Mouse (Mus musculus): ENCODE data around the gene Frmpd1.

Frmpd1 gene

DNA sequence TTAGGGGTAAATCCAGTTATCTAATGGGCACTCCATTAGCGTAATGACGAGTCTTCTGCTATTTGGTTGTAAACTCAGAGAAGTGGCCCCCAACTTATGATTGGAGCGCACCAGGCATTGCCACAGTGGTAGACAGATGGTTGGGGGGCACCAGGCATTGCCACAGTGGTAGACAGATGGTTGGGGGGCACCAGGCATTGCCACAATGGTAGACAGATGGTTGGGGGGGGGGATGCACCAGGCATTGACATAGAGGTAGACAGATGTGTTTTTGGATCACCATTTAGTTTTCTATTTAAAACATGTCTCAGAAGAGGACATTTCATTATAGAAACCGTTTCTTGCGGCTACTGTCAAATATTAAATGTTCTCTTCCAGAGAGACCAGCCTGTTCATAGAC lies 53.6 kb downstream of the Frmpd1 start:
- no peak for DNase-seq (ENCODE audit: low spot score in 2 of 2)

DNA sequence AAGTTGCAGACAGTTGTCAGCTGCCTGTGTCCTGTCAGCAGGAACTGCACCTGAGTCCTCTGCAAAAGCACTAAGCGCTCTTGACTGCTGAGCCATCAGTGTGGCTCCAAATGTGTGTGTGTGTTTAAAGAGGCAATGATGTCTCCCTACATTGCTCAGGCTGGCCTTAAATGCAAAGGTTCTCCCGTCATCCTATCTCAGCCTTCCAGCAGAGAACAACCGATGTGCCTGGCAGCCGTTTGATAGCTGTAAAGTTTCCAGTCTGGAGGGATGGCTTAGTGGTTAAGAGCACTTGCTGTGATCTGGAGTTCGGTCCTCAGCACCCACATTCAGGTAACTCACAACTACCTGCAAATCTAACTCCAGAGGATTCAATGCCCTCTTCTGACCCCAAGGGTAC lies 56.7 kb downstream of the Frmpd1 start:
- no peak for DNase-seq (ENCODE audit: low spot score in 2 of 2)

DNA sequence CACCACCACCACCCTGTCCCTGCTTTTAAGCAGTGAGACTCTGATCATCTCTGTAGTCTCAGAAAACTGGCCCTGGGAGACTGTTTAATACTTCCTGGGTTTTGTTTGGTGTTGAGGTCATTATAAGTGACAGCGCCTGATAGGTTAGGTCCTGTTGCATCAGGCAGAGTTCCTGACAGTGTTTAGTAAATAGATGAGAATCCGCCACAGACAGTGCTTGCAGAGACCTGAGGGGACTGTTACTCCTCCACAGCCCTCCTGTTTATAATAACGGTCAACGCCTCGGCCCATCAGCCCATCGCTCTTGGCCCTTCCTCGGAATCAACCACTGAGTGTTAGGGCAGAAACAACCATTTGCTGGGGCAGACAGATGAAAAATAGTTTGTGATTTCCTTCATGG lies 57.5 kb downstream of the Frmpd1 start:
- DNase-seq (ENCODE audit: low spot score in 2 of 2) = no peak

DNA sequence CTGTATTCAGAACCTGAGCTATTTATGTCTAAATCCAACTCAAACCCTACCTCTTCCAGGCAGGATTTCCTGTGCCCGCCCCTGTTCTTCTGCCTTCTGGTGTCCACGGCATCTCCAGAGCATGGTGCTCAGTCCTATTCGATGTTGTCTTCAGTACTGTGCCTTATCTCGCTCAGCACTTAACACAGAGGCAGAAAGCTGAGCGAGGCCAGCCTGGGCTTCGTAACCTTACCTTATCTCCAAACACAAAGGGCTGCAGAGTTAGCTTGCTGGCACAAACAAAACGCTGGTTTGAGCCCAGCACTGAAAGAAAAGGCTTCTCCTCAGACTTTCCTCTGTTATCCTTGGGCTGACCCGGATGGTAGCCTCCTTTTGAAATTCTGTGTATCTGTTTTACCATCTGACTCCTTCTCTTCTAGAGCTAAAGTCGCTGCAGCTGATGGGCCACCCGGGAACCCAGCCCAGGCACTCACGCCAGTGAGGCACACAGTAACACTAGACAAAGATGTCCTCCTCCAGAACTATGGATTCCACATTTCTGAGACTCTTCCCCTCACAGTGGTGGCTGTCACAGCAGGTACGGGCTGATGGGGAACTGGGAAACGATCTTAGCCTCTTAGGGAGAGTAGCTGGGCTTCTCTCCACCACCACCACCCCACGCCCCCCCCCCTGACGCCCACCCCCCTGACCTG lies 58.7 kb downstream of the Frmpd1 start:
- no peak for DNase-seq (ENCODE audit: low spot score in 2 of 2)

DNA sequence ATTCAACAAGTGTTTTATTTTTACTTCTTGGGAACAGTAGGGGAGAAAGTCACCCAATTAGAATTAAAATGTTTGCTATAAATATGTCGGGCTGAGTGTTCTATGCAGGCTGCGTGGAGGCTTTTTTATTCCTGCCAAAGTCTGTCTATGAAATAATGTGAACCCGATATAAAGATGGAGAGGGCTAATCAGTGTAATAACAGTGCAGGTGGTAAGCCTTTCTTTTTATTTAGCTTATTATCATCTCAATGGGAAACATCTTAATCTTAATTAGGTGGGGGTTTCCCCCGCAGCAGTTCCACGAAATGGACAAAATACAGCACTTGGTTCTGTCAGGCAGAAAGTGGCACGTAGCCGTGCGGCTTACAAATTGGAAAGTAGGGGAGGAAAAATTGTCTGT lies 66.6 kb downstream of the Frmpd1 start:
- no peak for DNase-seq (ENCODE audit: low spot score in 2 of 2)

GRCm38 (mm10) chr4:45252861-45253262 lies 68.2 kb downstream of the Frmpd1 start:
- DNase-seq (ENCODE audit: low spot score in 2 of 2) = no peak

- DNase-seq (ENCODE audit: low spot score in 2 of 2) = no peak
Observed at GRCm38 (mm10) chr4:45253839-45254601, 69.3 kb downstream of the Frmpd1 start.

DNA sequence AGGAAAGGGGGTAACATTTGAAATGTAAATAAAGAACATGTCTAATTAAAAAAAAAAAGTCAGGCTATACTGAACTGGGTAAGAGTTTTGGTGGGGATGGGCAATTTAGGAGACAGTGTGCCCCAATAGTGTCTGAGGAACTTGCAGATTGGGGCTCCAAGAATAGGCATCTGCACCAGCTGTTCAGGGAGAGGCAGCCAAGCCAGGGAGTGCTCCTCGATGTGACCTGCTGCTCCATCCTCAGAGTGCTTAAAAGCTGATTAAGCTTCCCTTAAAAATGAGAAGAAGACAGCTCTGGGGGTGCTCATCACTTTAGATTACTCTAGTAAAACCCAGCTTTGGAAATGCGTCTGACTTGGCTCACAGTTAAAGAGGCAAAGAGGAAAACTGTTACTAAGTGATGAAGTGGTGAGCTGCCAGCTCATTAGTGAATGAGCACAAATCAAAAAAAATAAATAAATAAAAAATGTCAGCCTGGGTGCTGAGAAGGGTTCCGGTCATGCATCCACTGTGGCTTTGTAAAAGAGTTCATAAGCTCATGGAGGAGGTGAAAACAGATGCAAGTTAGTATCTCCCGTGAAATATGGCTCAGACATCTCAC lies 74.7 kb downstream of the Frmpd1 start:
- DNase-seq (ENCODE audit: low spot score in 2 of 2) = no peak

- DNase-seq (ENCODE audit: low spot score in 2 of 2) = no peak
Observed at GRCm38 (mm10) chr4:45261551-45261950, 76.9 kb downstream of the Frmpd1 start.

GRCm38 (mm10) chr4:45267883-45268282 lies 83.2 kb downstream of the Frmpd1 start:
- no peak for DNase-seq (ENCODE audit: low spot score in 2 of 2)

- DNase-seq (ENCODE audit: low spot score in 2 of 2) = no peak
Observed at GRCm38 (mm10) chr4:45271041-45271452, 86.4 kb downstream of the Frmpd1 start.

DNA sequence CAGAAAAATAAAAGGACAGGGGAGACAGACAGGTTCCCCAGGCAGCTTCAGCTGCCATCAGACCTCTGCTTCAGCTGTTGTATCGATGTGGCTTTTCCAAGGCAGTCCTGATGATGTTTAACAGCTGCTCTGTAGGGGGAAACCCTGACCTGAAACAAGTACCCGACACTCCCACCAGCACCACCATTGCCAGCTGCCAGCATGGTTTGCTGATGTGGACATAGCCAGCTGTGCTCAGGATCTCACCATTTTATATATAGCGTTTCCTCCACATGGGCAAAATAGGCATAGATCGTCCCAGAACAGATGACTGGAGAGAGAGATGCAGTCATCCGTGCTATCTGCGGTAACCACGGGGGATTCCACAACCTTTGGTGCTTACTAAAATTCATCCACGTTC lies 91.1 kb downstream of the Frmpd1 start:
- DNase-seq (ENCODE audit: low spot score in 2 of 2) = no peak

- no peak for DNase-seq (ENCODE audit: low spot score in 2 of 2)
Observed at GRCm38 (mm10) chr4:45279292-45279691, 94.6 kb downstream of the Frmpd1 start.

- DNase-seq (ENCODE audit: low spot score in 2 of 2) = peak; percentile 53 to 64
Observed at GRCm38 (mm10) chr4:45279981-45280548, 95.4 kb downstream of the Frmpd1 start.

GRCm38 (mm10) chr4:45286318-45286717 lies 101.6 kb downstream of the Frmpd1 start:
- DNase-seq (ENCODE audit: low spot score in 2 of 2) = no peak

DNA sequence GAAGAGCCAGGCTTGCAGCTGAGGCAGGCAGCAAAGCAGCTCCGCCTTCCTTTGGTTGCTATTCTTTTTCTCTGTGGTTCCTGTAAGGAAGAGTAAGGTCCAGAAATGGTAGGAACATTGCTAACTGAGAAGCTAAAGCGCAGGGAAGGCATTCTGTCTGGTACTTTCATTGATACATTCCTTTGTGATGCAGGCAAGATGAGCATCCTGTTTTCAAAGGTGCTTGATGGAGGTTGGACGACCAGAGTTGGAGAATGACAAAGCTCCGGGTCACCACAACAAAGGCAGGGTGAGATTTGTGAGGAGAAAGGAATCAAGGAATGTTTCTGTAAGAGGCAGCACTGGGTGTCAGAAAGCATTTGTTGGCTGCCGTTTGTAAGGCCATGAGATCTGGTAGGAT lies 103.2 kb downstream of the Frmpd1 start:
- no peak for DNase-seq (ENCODE audit: low spot score in 2 of 2)

DNA sequence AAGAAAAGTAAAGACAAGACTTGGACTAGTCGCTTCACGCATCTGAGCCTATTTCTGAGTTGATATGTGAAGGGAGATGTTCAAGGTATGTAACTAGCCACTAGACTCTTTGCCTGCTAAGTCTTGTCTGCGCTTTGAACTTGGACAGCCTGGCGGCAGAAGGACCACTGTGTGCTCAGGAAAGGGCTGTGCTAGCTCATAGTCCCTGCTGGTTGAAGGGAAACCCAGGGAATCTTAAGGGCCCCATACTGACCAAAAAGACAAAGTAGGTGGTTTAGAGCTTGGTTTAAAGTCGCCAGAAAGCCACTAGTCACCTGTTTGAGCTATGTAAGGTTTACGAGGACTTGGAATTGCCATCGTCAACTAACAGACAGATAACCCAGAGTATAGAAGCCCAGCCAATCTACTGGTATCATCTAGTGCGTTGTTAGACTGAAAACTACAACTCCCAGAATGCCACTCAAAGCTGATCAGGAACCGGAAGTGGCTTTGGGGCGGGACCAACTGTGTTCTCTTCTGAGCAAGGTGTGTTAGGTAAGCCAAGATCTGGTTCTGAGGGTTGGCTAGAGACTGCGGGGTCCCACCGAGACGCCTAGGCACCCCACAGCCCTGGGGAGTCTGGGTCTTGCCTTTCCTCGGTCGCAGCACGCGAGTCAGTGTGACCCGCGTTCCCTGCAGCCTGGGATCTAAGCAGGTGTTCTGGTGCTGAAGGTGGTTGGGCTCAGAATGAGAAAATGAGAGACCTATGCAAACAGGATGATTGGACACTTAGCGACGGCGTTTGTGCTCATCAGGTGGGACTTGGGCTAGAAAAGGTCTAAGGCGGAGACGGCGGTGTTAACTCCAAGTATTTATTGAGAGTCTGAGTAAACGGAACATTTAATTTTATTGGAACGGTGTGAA lies 112.2 kb downstream of the Frmpd1 start, which contains the start of gene Trmt10b:
Gene Trmt10b, plus strand, starts transcription at position 466 of the 903 bp plus-strand sequence.
- peak; percentile 74 to 84 for DNase-seq (ENCODE audit: low spot score in 2 of 2)

DNA sequence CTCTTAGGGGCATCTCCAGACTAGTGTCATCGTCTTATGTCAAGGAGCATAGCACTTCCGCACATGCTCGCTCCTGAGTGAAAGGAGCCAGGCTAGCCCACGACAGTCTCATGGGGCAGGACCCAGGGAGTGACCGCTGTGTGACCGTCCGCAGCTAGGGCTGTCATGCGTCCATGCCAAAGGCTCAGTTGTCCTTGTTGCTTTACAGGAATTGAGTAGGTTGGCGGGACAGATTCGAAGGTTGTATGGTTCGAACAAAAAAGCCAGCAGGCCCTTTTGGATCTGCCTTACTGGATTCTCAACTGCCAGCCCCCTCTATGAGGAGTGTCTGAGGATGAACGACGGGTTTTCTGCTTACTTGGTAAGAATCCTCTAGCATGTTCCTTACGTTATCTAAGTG lies 120.9 kb downstream of the Frmpd1 start:
- no peak for DNase-seq (ENCODE audit: low spot score in 2 of 2)

- DNase-seq (ENCODE audit: low spot score in 2 of 2) = no peak
Observed at GRCm38 (mm10) chr4:45308046-45308445, 123.4 kb downstream of the Frmpd1 start.

- DNase-seq (ENCODE audit: low spot score in 2 of 2) = no peak
Observed at GRCm38 (mm10) chr4:45308606-45309005, 123.9 kb downstream of the Frmpd1 start.

DNA sequence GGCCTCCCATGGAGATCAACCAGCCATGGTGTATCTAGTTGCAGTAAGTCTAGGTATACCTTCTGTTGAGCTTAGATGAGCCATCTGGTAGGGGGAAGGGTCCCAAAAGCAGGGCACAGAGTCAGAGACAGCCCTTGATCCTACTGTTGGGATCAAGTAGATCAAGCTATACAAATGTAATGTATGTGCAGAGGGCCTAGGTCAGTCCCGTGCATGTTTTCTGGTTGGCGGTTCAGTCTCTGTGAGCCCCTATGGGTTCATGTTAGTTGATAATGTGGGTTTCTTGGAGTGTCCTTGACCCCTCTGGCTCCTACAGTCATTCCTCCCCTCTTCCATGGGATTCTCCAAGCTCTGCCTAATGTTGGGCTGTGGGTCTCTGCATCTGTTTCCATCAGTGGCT lies 126.4 kb downstream of the Frmpd1 start:
- no peak for DNase-seq (ENCODE audit: low spot score in 2 of 2)
